Mouse (Mus musculus) liver, embryonic 14.5 days (tissue): ENCODE measurements around the gene Olfr566.

Experiments used
- CTCF ChIP-seq: IDR thresholded peaks from 2 replicates; pipeline ENCODE4 v1.5.1; 2016; ENCODE audit warnings: antibody characterized with exemption, low read depth, control low read depth
- EP300 ChIP-seq: IDR thresholded peaks from 2 replicates; pipeline ENCODE4 v1.6.1; 2016; ENCODE audit warnings: antibody characterized with exemption, low read depth

- TF ChIP-seq EP300 (no peak), CTCF (no peak)
Measured at GRCm38 (mm10) chr7:102855807-102856206, 2.8 kb downstream of the Olfr566 start.
